Mouse (Mus musculus): ENCODE results near the gene Gm49388. TPM values are rescaled to one million over a fixed set of nuclear protein-coding genes. Genes with fewer than 3 reads are reported as not detected.
"Not testable (repeated sequence)": the region's sequence is repeated elsewhere in the genome, so short reads cannot be mapped to it uniquely, and the experiment has no call there.

Gm49388 gene
- polyA plus RNA-seq, 1 experiment from 2014 or later, result not detected

- H3K27ac ChIP-seq, result no peak overlapping the region
- no peaks in the 10 kb centered on the region for H3K9me3 ChIP-seq (replicated peaks)
- no peaks in the 10 kb centered on the region for H3K27me3 ChIP-seq
- H3K4me2 ChIP-seq, result no peak overlapping the region
- no peaks in the 10 kb centered on the region for H3K36me3 ChIP-seq
- ATAC-seq (replicated peaks; ENCODE audit: low FRiP score), result no peak
- no peak overlapping the region for H3K9ac ChIP-seq
- 89% methylated on average over 5 of the region's 5 CpGs for WGBS
- H3K4me1 ChIP-seq, result peaks cover 13% of the 10 kb centered on the region
- H3K4me3 ChIP-seq (replicated peaks), result no peak overlapping the region
These were observed 52.1 kb downstream of the Gm49388 start for GRCm38 (mm10) chr7:127837473-127837872.

GRCm38 (mm10) chr7:127837878-127838277 lies 52.5 kb downstream of the Gm49388 start:
- H3K9me3 ChIP-seq (replicated peaks); H3K4me2 ChIP-seq; H3K27me3 ChIP-seq; H3K4me3 ChIP-seq (replicated peaks); ATAC-seq (replicated peaks; ENCODE audit: low FRiP score); H3K27ac ChIP-seq; H3K9ac ChIP-seq; H3K36me3 ChIP-seq: not testable (repeated sequence)
- 72% methylated on average over 4 of the region's 4 CpGs for WGBS
- H3K4me1 ChIP-seq, result peaks cover 17% of the 10 kb centered on the region

GRCm38 (mm10) chr7:127840031-127840430 lies 54.6 kb downstream of the Gm49388 start:
- whole genome bisulfite sequencing, result 78% methylated on average over 2 of the region's 2 CpGs
- not testable (repeated sequence) for H3K9me3 ChIP-seq (replicated peaks); H3K27ac ChIP-seq; H3K4me3 ChIP-seq (replicated peaks); ATAC-seq (replicated peaks; ENCODE audit: low FRiP score); H3K9ac ChIP-seq; H3K27me3 ChIP-seq; H3K4me2 ChIP-seq
- Histone ChIP-seq H3K36me3 (peaks cover 21% of the 10 kb centered on the region), H3K4me1 (peaks cover 19% of the 10 kb centered on the region)

- Histone ChIP-seq H3K9ac (peak overlapping the region; percentile 79), H3K4me2 (peak overlapping the region; percentile 92), H3K36me3 (peaks cover 27% of the 10 kb centered on the region), H3K4me3 (replicated peaks) (peak overlapping the region; percentile 86), H3K9me3 (replicated peaks) (no peaks in the 10 kb centered on the region), H3K27ac (peak overlapping the region; percentile 93), H3K4me1 (peaks cover 19% of the 10 kb centered on the region), H3K27me3 (no peaks in the 10 kb centered on the region)
- peak; percentile 22; the same call in 1 of the 2 replicates for ATAC-seq (replicated peaks; ENCODE audit: low FRiP score)
- WGBS, result under 1% methylated on average over 15 of the region's 15 CpGs
These were observed 55.5 kb downstream of the Gm49388 start for GRCm38 (mm10) chr7:127840886-127841285.

GRCm38 (mm10) chr7:127841340-127842000 lies 56.1 kb downstream of the Gm49388 start:
- no peaks in the 10 kb centered on the region for H3K9me3 ChIP-seq (replicated peaks)
- peak; percentile 92 for ATAC-seq (replicated peaks; ENCODE audit: low FRiP score)
- whole genome bisulfite sequencing, result under 1% methylated on average over 46 of the region's 46 CpGs
- peaks cover 33% of the 10 kb centered on the region for H3K36me3 ChIP-seq
- H3K4me1 ChIP-seq, result peaks cover 19% of the 10 kb centered on the region
- peak overlapping the region; percentile 86 for H3K4me3 ChIP-seq (replicated peaks)
- peak overlapping the region; percentile 93 for H3K27ac ChIP-seq
- H3K27me3 ChIP-seq, result no peaks in the 10 kb centered on the region
- peak overlapping the region; percentile 92 for H3K4me2 ChIP-seq
- peak overlapping the region; percentile 79 for H3K9ac ChIP-seq

GRCm38 (mm10) chr7:127842001-127842718 lies 56.8 kb downstream of the Gm49388 start:
- peaks cover 19% of the 10 kb centered on the region for H3K4me1 ChIP-seq
- H3K27ac ChIP-seq, result peak overlapping the region; percentile 93
- H3K9ac ChIP-seq, result peak overlapping the region; percentile 79
- H3K4me3 ChIP-seq (replicated peaks), result peak overlapping the region; percentile 86
- under 1% methylated on average over 40 of the region's 40 CpGs for WGBS
- H3K27me3 ChIP-seq, result no peaks in the 10 kb centered on the region
- H3K36me3 ChIP-seq, result peaks cover 40% of the 10 kb centered on the region
- peak overlapping the region; percentile 92 for H3K4me2 ChIP-seq
- peak; percentile 75 for ATAC-seq (replicated peaks; ENCODE audit: low FRiP score)
- no peaks in the 10 kb centered on the region for H3K9me3 ChIP-seq (replicated peaks)

GRCm38 (mm10) chr7:127849973-127850875 lies 64.8 kb downstream of the Gm49388 start:
- Histone ChIP-seq H3K4me1 (no peaks in the 10 kb centered on the region), H3K4me3 (replicated peaks) (no peak overlapping the region), H3K9ac (no peak overlapping the region), H3K27ac (no peak overlapping the region), H3K4me2 (no peak overlapping the region), H3K36me3 (peaks cover 33% of the 10 kb centered on the region), H3K9me3 (replicated peaks) (no peaks in the 10 kb centered on the region), H3K27me3 (no peaks in the 10 kb centered on the region)
- 78% methylated on average over 6 of the region's 6 CpGs for WGBS
- no peak for ATAC-seq (replicated peaks; ENCODE audit: low FRiP score)

- 47% methylated on average over 5 of the region's 5 CpGs for WGBS
These were observed 65.5 kb downstream of the Gm49388 start for GRCm38 (mm10) chr7:127850906-127851305.

More at GRCm38 (mm10) chr7:127850906-127851305, 65.5 kb downstream of the Gm49388 start:
- Histone ChIP-seq H3K9ac (no peak overlapping the region), H3K27me3 (no peaks in the 10 kb centered on the region), H3K4me3 (replicated peaks) (no peak overlapping the region), H3K4me2 (no peak overlapping the region), H3K27ac (no peak overlapping the region), H3K36me3 (peaks cover 26% of the 10 kb centered on the region), H3K4me1 (no peaks in the 10 kb centered on the region), H3K9me3 (replicated peaks) (no peaks in the 10 kb centered on the region)
- ATAC-seq (replicated peaks; ENCODE audit: low FRiP score), result no peak

Other genes starting within 250 kb of the Gm49388 start
- 8.7 and 10.4 TPM in 2 replicates for gene Tmem265, start 224.2 kb upstream of the Gm49388 start, polyA plus RNA-seq (2015; fragmentation: Nextera tagmentation; extraction: Ambion mirVana)
- gene Phkg2, start 212.3 kb upstream of the Gm49388 start, polyA plus RNA-seq (2015; fragmentation: Nextera tagmentation; extraction: Ambion mirVana), result 34.6 and 42.5 TPM in 2 replicates
- 14.1 and 16.4 TPM in 2 replicates for gene Ccdc189, start 197.0 kb upstream of the Gm49388 start, polyA plus RNA-seq (2015; fragmentation: Nextera tagmentation; extraction: Ambion mirVana)
- 47.2 and 48.3 TPM in 2 replicates for gene Rnf40, start 196.8 kb upstream of the Gm49388 start, polyA plus RNA-seq (2015; fragmentation: Nextera tagmentation; extraction: Ambion mirVana)
- gene Zfp629, start 169.8 kb upstream of the Gm49388 start, polyA plus RNA-seq (2015; fragmentation: Nextera tagmentation; extraction: Ambion mirVana), result 17.2 and 18.9 TPM in 2 replicates
- 64.2 and 66.8 TPM in 2 replicates for gene Bcl7c, start 76.7 kb upstream of the Gm49388 start, polyA plus RNA-seq (2015; fragmentation: Nextera tagmentation; extraction: Ambion mirVana)
- 15.3 and 16.5 TPM in 2 replicates for gene Ctf1, start 72.9 kb upstream of the Gm49388 start, polyA plus RNA-seq (2015; fragmentation: Nextera tagmentation; extraction: Ambion mirVana)
- gene Ctf2, start 53.4 kb upstream of the Gm49388 start, polyA plus RNA-seq (2015; fragmentation: Nextera tagmentation; extraction: Ambion mirVana), result 0.31 and 0.33 TPM in 2 replicates
- gene Fbxl19, start 41.1 kb upstream of the Gm49388 start, polyA plus RNA-seq (2015; fragmentation: Nextera tagmentation; extraction: Ambion mirVana), result 5.6 and 6.8 TPM in 2 replicates
- 25.1 and 26.7 TPM in 2 replicates for gene Orai3, start 15.8 kb upstream of the Gm49388 start, polyA plus RNA-seq (2015; fragmentation: Nextera tagmentation; extraction: Ambion mirVana)
- gene Setd1a, start 8.9 kb upstream of the Gm49388 start, polyA plus RNA-seq (2015; fragmentation: Nextera tagmentation; extraction: Ambion mirVana), result 23.2 and 25.9 TPM in 2 replicates
- gene Hsd3b7, start 15.0 kb downstream of the Gm49388 start, polyA plus RNA-seq (2015; fragmentation: Nextera tagmentation; extraction: Ambion mirVana), result 23.0 and 27.6 TPM in 2 replicates
- gene Stx4a, start 38.7 kb downstream of the Gm49388 start, polyA plus RNA-seq (2015; fragmentation: Nextera tagmentation; extraction: Ambion mirVana), result 46.4 and 53.2 TPM in 2 replicates
- gene Stx1b, start 38.9 kb downstream of the Gm49388 start, polyA plus RNA-seq (2015; fragmentation: Nextera tagmentation; extraction: Ambion mirVana), result 3.8 and 5.2 TPM in 2 replicates
- gene Zfp646, start 90.6 kb downstream of the Gm49388 start, polyA plus RNA-seq (2015; fragmentation: Nextera tagmentation; extraction: Ambion mirVana), result 11.8 and 13.7 TPM in 2 replicates
- gene Zfp668, start 91.2 kb downstream of the Gm49388 start, polyA plus RNA-seq (2015; fragmentation: Nextera tagmentation; extraction: Ambion mirVana), result 22.7 TPM in 2 replicates
- gene Prss53, start 105.4 kb downstream of the Gm49388 start, polyA plus RNA-seq (2015; fragmentation: Nextera tagmentation; extraction: Ambion mirVana), result 2.2 and 2.7 TPM in 2 replicates
- not detected in 2 replicates for gene Gm21974, start 109.8 kb downstream of the Gm49388 start, polyA plus RNA-seq (2015; fragmentation: Nextera tagmentation; extraction: Ambion mirVana)
- gene Vkorc1, start 110.0 kb downstream of the Gm49388 start, polyA plus RNA-seq (2015; fragmentation: Nextera tagmentation; extraction: Ambion mirVana), result 152 and 162 TPM in 2 replicates
- gene Bckdk, start 118.5 kb downstream of the Gm49388 start, polyA plus RNA-seq (2015; fragmentation: Nextera tagmentation; extraction: Ambion mirVana), result 120 and 140 TPM in 2 replicates
- 41.8 and 43.5 TPM in 2 replicates for gene Kat8, start 126.9 kb downstream of the Gm49388 start, polyA plus RNA-seq (2015; fragmentation: Nextera tagmentation; extraction: Ambion mirVana)
- gene Prss8, start 144.5 kb downstream of the Gm49388 start, polyA plus RNA-seq (2015; fragmentation: Nextera tagmentation; extraction: Ambion mirVana), result 56.9 and 59.5 TPM in 2 replicates
- gene Prss36, start 161.1 kb downstream of the Gm49388 start, polyA plus RNA-seq (2015; fragmentation: Nextera tagmentation; extraction: Ambion mirVana), result 11.5 and 12.4 TPM in 2 replicates
- gene Fus, start 181.8 kb downstream of the Gm49388 start, polyA plus RNA-seq (2015; fragmentation: Nextera tagmentation; extraction: Ambion mirVana), result 421 and 440 TPM in 2 replicates
- 43.9 and 45.1 TPM in 2 replicates for gene Pycard, start 208.3 kb downstream of the Gm49388 start, polyA plus RNA-seq (2015; fragmentation: Nextera tagmentation; extraction: Ambion mirVana)
- gene Trim72, start 218.3 kb downstream of the Gm49388 start, polyA plus RNA-seq (2015; fragmentation: Nextera tagmentation; extraction: Ambion mirVana), result 0.31 and 0.60 TPM in 2 replicates